Mouse (Mus musculus): ENCODE measurements at regions not wholly inside any gene's neighbourhood (a gene's known extent, or its start where the extent isn't known, plus 50 kb on each side); places are given as distances from the start of the nearest gene placed in this dataset.

DNA sequence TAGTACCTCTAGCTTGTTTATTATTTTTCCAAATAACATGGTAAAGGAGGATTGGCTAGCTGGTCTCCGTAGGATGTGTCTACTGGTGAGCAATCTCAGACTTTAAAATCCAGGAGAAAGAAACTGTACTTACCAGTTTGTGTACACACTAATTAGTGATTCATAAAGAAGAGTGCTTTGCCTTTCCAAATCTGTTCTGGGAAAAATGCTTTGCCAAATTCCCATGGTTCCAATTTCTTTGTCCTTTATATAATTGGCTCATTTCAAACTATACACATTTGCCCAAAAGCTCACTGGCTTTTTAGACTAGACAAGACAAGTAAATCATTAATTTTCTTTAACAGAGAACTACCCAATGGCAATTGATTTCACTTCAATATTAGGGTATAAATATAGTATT, 686.2 kb downstream of the Pla2g4a start:
- TF ChIP-seq CTCF (IDR thresholded peaks at IDR 0.05 in 2 of 3, conservative IDR thresholded peaks at IDR 0.05 in 1 of 3; ENCODE audit: control insufficient read depth in 1 of 3, insufficient read depth in 1 of 3, low read depth in 2 of 3, low read length in 3 of 3, poor library complexity in 1 of 3, severe bottlenecking in 1 of 3) (no peak), EP300 (IDR thresholded peaks at IDR 0.05; ENCODE audit: low read depth in 1 of 2, low read length in 2 of 2) (no peak), POLR2A (IDR thresholded peaks at IDR 0.05; ENCODE audit: control insufficient read depth in 1 of 2, insufficient read depth in 1 of 2, low read depth in 1 of 2, low read length in 2 of 2, poor library complexity in 1 of 2) (no peak)
